Mouse (Mus musculus): ENCODE data around the gene Sgcg. TPM values are rescaled to one million over a fixed set of nuclear protein-coding genes. Genes with fewer than 3 reads are reported as not detected.

The Sgcg gene
- polyA plus RNA-seq, 1 experiment = not detected

- Histone ChIP-seq H3K27ac (ENCODE audit: insufficient read depth, low read length) (no peak overlapping the region), H3K4me1 (ENCODE audit: control insufficient read depth, insufficient read depth, low read length) (peaks cover 9% of the 10 kb centered on the region), H3K4me3 (ENCODE audit: insufficient read depth, low read length) (no peak overlapping the region)
- TF ChIP-seq CTCF (IDR thresholded peaks at IDR 0.05; ENCODE audit: borderline replicate concordance, insufficient read depth, low read length) (no peak), POLR2A (IDR thresholded peaks at IDR 0.05; ENCODE audit: low read depth, low read length) (no peak)
Observed at GRCm38 (mm10) chr14:61237101-61237654, 21.1 kb downstream of the Sgcg start.

DNA sequence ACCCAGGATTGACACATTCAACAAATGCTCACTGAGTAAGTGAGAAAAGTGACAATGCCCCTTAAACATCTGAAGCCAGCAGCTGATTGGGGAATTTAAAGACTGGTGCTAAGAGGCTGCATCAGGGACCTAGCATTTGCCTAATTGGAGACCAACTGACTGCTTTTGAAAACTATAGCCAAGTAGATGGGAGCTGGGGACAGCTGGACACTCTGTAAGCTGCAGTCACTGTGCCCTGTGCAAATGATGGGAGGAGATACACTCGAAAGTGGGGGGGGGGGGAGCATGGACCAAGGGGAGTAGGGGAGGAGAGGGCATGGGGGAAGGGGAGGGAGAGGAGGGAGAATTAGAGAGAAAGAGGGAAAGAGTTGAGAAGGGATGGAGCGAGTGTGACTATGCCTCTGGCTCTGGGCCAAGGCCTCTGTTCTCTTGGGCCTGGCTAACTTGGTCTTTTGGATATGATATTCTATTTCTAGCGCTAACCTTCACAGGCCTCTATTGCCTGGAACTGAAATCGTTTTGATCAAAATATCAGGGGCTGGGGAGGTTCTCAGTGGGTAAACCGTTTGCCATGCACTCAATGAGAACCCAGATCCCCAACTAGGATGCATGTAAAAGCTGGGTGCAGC, 22.3 kb downstream of the Sgcg start:
- no peak for TF ChIP-seq POLR2A (IDR thresholded peaks at IDR 0.05; ENCODE audit: low read depth, low read length)
- no peak for TF ChIP-seq CTCF (IDR thresholded peaks at IDR 0.05; ENCODE audit: borderline replicate concordance, insufficient read depth, low read length)
- Histone ChIP-seq H3K4me1 (ENCODE audit: control insufficient read depth, insufficient read depth, low read length) (peaks cover 9% of the 10 kb centered on the region), H3K27ac (ENCODE audit: insufficient read depth, low read length) (no peak overlapping the region), H3K4me3 (ENCODE audit: insufficient read depth, low read length) (no peak overlapping the region)

DNA sequence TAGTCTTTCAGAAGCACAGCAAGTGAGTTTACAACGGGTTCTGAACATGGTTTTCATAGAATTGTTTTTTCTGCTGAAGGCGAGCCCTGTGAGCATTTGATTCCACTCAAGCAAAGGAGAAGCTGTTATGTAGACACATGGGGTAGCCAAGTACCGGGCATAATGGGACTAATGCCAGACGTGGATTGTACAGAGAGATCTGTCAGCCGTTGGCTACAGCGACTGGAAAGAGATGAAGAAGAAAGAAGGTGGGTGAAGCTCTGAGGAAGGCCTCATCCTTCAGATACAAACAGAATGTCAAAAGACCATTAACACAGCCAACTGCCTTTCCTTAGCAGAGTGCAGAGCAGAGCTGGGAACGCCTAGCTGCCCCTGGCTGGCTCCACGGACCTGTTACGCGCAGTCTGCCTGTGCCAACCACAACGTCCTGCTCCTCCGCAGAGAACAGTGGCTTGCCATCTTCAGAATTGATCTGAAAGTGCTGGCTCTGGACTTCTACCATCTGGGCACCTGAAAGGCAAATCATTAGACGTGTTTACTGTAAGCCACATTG, 26.2 kb downstream of the Sgcg start:
- TF ChIP-seq CTCF (IDR thresholded peaks at IDR 0.05; ENCODE audit: borderline replicate concordance, insufficient read depth, low read length) (no peak), POLR2A (IDR thresholded peaks at IDR 0.05; ENCODE audit: low read depth, low read length) (no peak)
- H3K4me1 ChIP-seq (ENCODE audit: control insufficient read depth, insufficient read depth, low read length) = no peaks in the 10 kb centered on the region
- H3K4me3 ChIP-seq (ENCODE audit: insufficient read depth, low read length) = no peak overlapping the region
- H3K27ac ChIP-seq (ENCODE audit: insufficient read depth, low read length) = no peak overlapping the region

DNA sequence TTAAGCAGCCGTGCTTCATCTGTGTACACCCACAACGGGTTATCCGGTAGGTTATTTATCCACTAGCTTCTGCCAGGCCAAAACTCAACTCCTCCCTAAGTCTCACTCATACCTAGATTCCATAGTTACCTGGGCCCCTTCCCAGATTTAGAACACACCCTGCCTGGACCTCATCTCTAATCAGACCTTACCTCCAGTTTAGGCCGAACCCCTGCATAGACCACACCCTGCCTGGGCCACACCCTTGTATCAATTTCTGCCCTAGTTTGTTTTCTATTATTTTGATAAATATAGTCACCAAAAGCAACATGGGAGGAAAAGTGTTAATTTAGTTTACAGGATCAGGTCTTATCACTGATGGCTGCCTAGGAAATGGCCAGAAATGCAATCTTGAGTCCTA, 28.1 kb downstream of the Sgcg start:
- Histone ChIP-seq H3K4me3 (ENCODE audit: insufficient read depth, low read length) (no peak overlapping the region), H3K27ac (ENCODE audit: insufficient read depth, low read length) (no peak overlapping the region), H3K4me1 (ENCODE audit: control insufficient read depth, insufficient read depth, low read length) (no peaks in the 10 kb centered on the region)
- TF ChIP-seq POLR2A (IDR thresholded peaks at IDR 0.05; ENCODE audit: low read depth, low read length) (no peak), CTCF (IDR thresholded peaks at IDR 0.05; ENCODE audit: borderline replicate concordance, insufficient read depth, low read length) (no peak)

DNA sequence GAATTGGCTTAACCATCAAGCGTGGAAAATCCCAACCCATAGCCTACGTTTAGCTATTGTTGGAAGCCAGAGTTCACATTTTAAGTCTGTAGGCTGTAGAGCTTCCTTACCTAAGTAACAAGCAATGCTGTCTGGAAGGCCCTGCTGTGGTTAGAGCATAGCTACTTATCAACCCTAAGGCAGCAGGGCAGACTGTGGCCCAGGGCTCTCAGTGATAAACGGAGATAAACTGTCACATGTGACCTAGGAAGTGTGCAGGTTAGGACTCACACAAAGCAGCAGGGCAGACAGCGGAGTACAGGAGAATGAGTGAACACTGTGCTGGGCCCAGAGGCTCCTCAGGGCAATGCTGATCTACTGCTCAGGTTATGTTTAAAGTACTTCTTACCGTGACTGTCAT, 28.5 kb downstream of the Sgcg start:
- Histone ChIP-seq H3K4me1 (ENCODE audit: control insufficient read depth, insufficient read depth, low read length) (no peaks in the 10 kb centered on the region), H3K27ac (ENCODE audit: insufficient read depth, low read length) (no peak overlapping the region), H3K4me3 (ENCODE audit: insufficient read depth, low read length) (no peak overlapping the region)
- TF ChIP-seq CTCF (IDR thresholded peaks at IDR 0.05; ENCODE audit: borderline replicate concordance, insufficient read depth, low read length) = no peak
- no peak for TF ChIP-seq POLR2A (IDR thresholded peaks at IDR 0.05; ENCODE audit: low read depth, low read length)

DNA sequence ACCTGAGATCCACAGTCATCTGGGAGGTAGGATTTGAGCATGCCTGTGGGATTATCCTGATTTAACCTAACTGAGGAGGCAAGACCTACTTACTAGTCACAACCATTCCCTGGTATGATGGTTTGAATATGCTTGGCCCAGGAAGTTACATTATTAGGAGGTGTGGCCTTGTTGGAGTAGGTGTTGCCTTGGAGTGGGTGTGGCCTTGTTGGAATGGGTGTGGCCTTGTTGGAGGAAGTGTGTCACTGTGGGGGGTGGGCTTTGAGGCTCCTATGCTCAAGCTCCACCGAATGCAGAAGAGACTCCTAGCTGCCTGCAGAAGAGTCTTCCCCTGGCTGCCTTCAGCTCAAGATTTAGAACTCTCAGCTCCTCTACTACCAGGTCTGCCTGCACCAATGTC, 32.1 kb downstream of the Sgcg start:
- no peak overlapping the region for H3K4me3 ChIP-seq (ENCODE audit: insufficient read depth, low read length)
- H3K4me1 ChIP-seq (ENCODE audit: control insufficient read depth, insufficient read depth, low read length) = no peaks in the 10 kb centered on the region
- H3K27ac ChIP-seq (ENCODE audit: insufficient read depth, low read length) = no peak overlapping the region
- no peak for TF ChIP-seq POLR2A (IDR thresholded peaks at IDR 0.05; ENCODE audit: low read depth, low read length)
- no peak for TF ChIP-seq CTCF (IDR thresholded peaks at IDR 0.05; ENCODE audit: borderline replicate concordance, insufficient read depth, low read length)

- no peak overlapping the region for H3K4me3 ChIP-seq (ENCODE audit: insufficient read depth, low read length)
- TF ChIP-seq CTCF (IDR thresholded peaks at IDR 0.05; ENCODE audit: borderline replicate concordance, insufficient read depth, low read length) = no peak
- no peak for TF ChIP-seq POLR2A (IDR thresholded peaks at IDR 0.05; ENCODE audit: low read depth, low read length)
- no peaks in the 10 kb centered on the region for H3K4me1 ChIP-seq (ENCODE audit: control insufficient read depth, insufficient read depth, low read length)
- no peak overlapping the region for H3K27ac ChIP-seq (ENCODE audit: insufficient read depth, low read length)
Observed at GRCm38 (mm10) chr14:61224387-61225077, 33.8 kb downstream of the Sgcg start.

GRCm38 (mm10) chr14:61223740-61224139, 34.5 kb downstream of the Sgcg start:
- no peaks in the 10 kb centered on the region for H3K4me1 ChIP-seq (ENCODE audit: control insufficient read depth, insufficient read depth, low read length)

DNA sequence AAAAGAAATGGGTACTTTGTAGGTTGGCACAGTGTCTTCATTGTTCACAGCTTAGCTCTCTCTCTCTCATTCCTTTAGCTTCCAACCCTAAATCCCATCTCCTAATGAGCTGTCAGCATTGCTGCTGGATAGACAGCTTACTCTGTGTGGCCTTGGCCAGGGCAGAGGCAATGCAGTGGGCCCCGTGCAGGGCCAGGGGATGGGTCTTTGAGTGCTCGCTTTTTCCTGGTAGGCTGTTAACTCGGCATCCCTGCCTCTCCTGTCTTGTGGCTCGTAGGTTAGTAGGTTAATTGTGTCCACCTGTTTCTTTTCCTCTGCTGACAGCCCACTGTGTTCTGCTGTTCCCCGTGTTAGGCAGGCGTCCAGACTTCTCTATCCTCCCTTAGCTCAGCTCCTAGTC, 35.8 kb downstream of the Sgcg start:
- Histone ChIP-seq H3K27ac (ENCODE audit: insufficient read depth, low read length) (no peak overlapping the region), H3K4me1 (ENCODE audit: control insufficient read depth, insufficient read depth, low read length) (no peaks in the 10 kb centered on the region), H3K4me3 (ENCODE audit: insufficient read depth, low read length) (no peak overlapping the region)
- TF ChIP-seq POLR2A (IDR thresholded peaks at IDR 0.05; ENCODE audit: low read depth, low read length) (no peak), CTCF (IDR thresholded peaks at IDR 0.05; ENCODE audit: borderline replicate concordance, insufficient read depth, low read length) (no peak)

More at GRCm38 (mm10) chr14:61223740-61224139, 34.5 kb downstream of the Sgcg start:
- H3K4me3 ChIP-seq (ENCODE audit: insufficient read depth, low read length) = no peak overlapping the region
- TF ChIP-seq CTCF (IDR thresholded peaks at IDR 0.05; ENCODE audit: borderline replicate concordance, insufficient read depth, low read length) (no peak), POLR2A (IDR thresholded peaks at IDR 0.05; ENCODE audit: low read depth, low read length) (no peak)
- H3K27ac ChIP-seq (ENCODE audit: insufficient read depth, low read length) = no peak overlapping the region

DNA sequence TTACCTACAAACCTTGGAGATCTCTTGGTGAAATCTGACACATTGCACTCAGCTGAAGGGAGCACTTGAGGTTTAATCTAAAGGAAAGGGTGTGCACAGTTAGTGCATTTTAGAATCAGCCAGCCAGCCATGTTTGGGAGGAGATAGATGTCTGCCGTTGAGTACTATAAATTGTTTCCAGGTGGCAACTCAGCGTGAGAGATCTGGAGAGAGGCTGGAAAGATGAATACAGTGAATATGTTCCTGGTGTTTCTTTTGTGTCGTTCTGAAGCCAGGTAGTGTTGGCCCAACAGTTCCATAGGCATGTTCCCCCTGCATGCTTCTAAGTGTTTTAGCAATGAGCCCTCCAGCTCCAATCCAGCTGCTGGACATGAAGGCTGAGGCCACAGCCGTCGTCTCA, 37.1 kb downstream of the Sgcg start:
- Histone ChIP-seq H3K4me1 (ENCODE audit: control insufficient read depth, insufficient read depth, low read length) (no peaks in the 10 kb centered on the region), H3K27ac (ENCODE audit: insufficient read depth, low read length) (no peak overlapping the region), H3K4me3 (ENCODE audit: insufficient read depth, low read length) (no peak overlapping the region)
- no peak for TF ChIP-seq POLR2A (IDR thresholded peaks at IDR 0.05; ENCODE audit: low read depth, low read length)
- no peak for TF ChIP-seq CTCF (IDR thresholded peaks at IDR 0.05; ENCODE audit: borderline replicate concordance, insufficient read depth, low read length)
